Mouse (Mus musculus): Measurements from ENCODE around the gene Rasl2-9. TPM values are rescaled to one million over a fixed set of nuclear protein-coding genes. Genes with fewer than 3 reads are reported as not detected.

Rasl2-9 gene
- 0.81 and 0.85 TPM in 2 replicates for polyA plus RNA-seq (2015; fragmentation: Nextera tagmentation; extraction: Ambion mirVana)

DNA sequence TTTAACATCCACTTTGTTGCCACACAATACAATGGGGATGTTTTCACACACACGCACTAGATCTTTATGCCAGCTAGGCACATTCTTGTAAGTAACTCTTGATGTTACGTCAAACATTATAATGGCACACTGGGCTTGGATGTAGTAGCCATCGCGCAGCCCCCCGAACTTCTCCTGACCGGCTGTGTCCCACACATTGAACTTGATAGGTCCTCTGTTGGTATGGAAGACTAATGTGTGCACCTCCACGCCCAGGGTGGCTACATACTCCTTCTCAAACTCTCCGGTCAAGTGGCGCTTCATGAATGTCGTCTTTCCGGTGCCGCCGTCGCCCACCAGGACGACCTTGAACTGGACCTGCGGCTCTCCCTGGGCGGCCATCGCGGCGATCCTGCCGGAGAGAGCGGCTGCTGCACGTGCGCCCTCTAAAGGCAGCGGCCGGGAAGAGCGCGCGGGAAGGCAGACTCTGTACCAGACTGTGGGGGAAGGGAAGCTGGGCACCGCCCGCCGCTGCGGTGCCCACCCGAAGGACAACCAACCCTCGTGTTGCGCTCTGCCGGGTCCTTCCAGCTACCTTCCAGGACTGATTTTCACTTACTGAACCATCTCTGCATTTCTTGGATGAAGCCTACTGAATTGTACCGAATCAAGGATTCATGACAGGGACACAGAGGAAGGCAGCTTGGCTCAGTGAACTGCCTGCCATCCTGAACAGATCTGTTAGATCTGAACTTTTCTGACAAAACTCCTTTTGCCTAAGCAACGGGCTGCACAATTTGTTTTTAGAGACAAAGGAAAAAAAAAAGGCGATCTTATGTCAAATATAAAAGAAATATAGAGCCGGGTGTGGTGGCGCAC, at the start of gene Rasl2-9:
TSS of gene Rasl2-9 (minus strand) at position 402 of the 858 bp plus-strand sequence.

DNA sequence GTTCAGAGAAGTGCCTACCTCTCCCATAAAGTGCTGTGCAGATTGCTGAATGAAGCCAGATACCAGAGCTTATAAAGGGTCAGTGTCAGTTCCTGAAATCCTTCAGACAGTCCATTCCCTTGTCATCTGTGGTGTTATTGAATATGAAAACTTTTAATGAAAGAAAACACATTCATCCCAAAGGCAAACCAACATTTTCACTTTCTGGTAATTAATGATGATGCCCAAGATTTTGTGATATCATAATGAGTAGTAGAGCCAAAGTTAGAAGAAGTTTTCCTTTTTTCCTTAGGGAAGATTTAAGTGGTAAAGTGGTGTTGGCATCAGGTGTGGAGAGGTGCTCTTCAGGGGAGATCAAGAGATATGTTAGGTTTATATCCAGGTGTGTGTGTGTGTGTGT, 23.8 kb upstream of the Rasl2-9 start, which contains the start of gene Vmn1r55:
TSS of gene Vmn1r55 (minus strand) at position 101 of the 400 bp plus-strand sequence.

DNA sequence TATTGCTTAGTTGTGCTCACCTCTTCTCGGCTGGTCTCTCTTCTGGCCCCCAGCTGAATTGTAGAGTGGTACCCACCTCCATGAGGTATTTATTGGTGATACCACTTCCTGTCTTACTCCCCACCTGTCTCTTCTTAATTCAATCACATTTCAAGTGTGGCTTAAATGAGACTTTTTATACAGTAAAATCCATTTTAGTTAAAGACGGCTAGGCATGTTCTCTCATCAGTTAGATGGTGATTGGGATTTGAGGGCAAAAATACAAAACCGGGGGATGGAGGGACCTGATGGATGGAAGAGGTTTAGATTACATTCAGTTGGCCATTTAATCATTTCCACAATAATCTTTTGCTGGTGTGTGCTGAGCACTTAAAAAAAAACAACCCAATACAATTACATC, 8.9 kb downstream of the Rasl2-9 start, which contains the start of gene Rfpl4:
TSS of gene Rfpl4 (minus strand) at position 101 of the 400 bp plus-strand sequence.

DNA sequence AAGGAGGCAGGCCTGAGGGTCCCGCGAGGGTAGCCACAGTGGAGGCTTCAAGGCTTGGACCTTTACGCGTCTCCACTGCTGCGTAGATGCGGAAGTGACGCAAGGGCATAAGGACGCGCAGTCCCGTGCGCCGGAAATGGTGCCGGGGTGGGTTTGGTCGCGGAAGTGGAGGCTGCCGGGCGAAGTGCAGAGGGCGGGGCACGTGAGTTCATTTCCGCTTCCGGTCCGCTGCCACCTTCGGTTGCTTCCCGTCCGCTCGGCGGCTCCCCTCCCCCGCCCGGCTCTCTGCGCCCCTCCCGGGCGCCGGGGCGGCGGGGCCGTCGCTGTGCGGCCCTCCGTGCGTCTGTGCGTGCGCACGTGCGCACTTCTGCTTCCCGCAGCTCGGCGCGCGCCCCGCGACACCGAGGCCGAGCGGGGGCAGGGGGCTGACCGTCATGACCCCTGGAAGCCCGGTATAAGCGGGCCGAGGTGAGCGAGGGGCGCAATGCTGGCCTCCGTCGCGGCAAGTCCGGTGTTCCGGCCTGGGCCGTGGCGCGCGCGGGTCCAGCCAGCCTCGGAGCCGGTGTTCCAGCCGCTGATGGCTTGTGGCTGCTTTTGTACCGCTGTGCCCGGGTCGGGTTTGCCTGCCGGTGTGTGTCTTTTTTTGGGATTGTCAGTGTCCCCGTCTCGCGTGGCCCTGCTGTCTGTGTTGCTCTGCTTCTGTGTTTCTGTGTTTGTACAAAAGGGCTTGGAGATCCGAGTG, 45.6 kb downstream of the Rasl2-9 start, which contains the start of gene Epn1:
TSS of gene Epn1 (plus strand) at position 226 of the 742 bp plus-strand sequence.

Small RNA genes lying within 50 kb of the gene (microRNA-seq; reads per million reads assigned to microRNA genes)
- not detected for gene Gm26217

Other genes starting within 250 kb of the Rasl2-9 start
- 0.85 and 0.86 TPM in 2 replicates for gene Isoc2a, start 248.8 kb downstream of the Rasl2-9 start, polyA plus RNA-seq (2015; fragmentation: Nextera tagmentation; extraction: Ambion mirVana)
- gene Gm36210, start 219.4 kb downstream of the Rasl2-9 start, polyA plus RNA-seq (2015; fragmentation: Nextera tagmentation; extraction: Ambion mirVana), result 0.42 TPM in 1 of 2 replicates, not detected in the other
- gene Zfp628, start 210.7 kb downstream of the Rasl2-9 start, polyA plus RNA-seq (2015; fragmentation: Nextera tagmentation; extraction: Ambion mirVana), result 3.0 and 4.2 TPM in 2 replicates
- gene Nat14, start 203.9 kb downstream of the Rasl2-9 start, polyA plus RNA-seq (2015; fragmentation: Nextera tagmentation; extraction: Ambion mirVana), result 35.0 and 39.1 TPM in 2 replicates
- gene Ssc5d, start 200.2 kb downstream of the Rasl2-9 start, polyA plus RNA-seq (2015; fragmentation: Nextera tagmentation; extraction: Ambion mirVana), result 0.88 and 1.3 TPM in 2 replicates
- not detected in 2 replicates for gene Sbk2, start 161.5 kb downstream of the Rasl2-9 start, polyA plus RNA-seq (2015; fragmentation: Nextera tagmentation; extraction: Ambion mirVana)
- 0.12 and 0.25 TPM in 2 replicates for gene Sbk3, start 154.8 kb downstream of the Rasl2-9 start, polyA plus RNA-seq (2015; fragmentation: Nextera tagmentation; extraction: Ambion mirVana)
- gene Zfp579, start 129.8 kb downstream of the Rasl2-9 start, polyA plus RNA-seq (2015; fragmentation: Nextera tagmentation; extraction: Ambion mirVana), result 37.5 and 40.0 TPM in 2 replicates
- 5.8 and 6.8 TPM in 2 replicates for gene Zfp524, start 111.5 kb downstream of the Rasl2-9 start, polyA plus RNA-seq (2015; fragmentation: Nextera tagmentation; extraction: Ambion mirVana)
- gene Fiz1, start 111.3 kb downstream of the Rasl2-9 start, polyA plus RNA-seq (2015; fragmentation: Nextera tagmentation; extraction: Ambion mirVana), result 22.9 and 26.6 TPM in 2 replicates
- 1.3 and 2.1 TPM in 2 replicates for gene Gm44973, start 110.5 kb downstream of the Rasl2-9 start, polyA plus RNA-seq (2015; fragmentation: Nextera tagmentation; extraction: Ambion mirVana)
- 5.1 and 5.6 TPM in 2 replicates for gene Zfp865, start 105.6 kb downstream of the Rasl2-9 start, polyA plus RNA-seq (2015; fragmentation: Nextera tagmentation; extraction: Ambion mirVana)
- gene Ccdc106, start 105.4 kb downstream of the Rasl2-9 start, polyA plus RNA-seq (2015; fragmentation: Nextera tagmentation; extraction: Ambion mirVana), result 72.3 and 78.9 TPM in 2 replicates
- not detected in 2 replicates for gene 4632433K11Rik, start 91.8 kb downstream of the Rasl2-9 start, polyA plus RNA-seq (2015; fragmentation: Nextera tagmentation; extraction: Ambion mirVana)
- 6.1 and 7.8 TPM in 2 replicates for gene Zfp784, start 87.5 kb downstream of the Rasl2-9 start, polyA plus RNA-seq (2015; fragmentation: Nextera tagmentation; extraction: Ambion mirVana)
- 128 and 133 TPM in 2 replicates for gene Zfp580, start 74.4 kb downstream of the Rasl2-9 start, polyA plus RNA-seq (2015; fragmentation: Nextera tagmentation; extraction: Ambion mirVana)
- gene U2af2, start 63.8 kb downstream of the Rasl2-9 start, polyA plus RNA-seq (2015; fragmentation: Nextera tagmentation; extraction: Ambion mirVana), result 72.7 and 76.9 TPM in 2 replicates
- 93.4 and 120 TPM in 2 replicates for gene Epn1, start 45.7 kb downstream of the Rasl2-9 start, polyA plus RNA-seq (2015; fragmentation: Nextera tagmentation; extraction: Ambion mirVana)
- gene Rfpl4, start 9.0 kb downstream of the Rasl2-9 start, polyA plus RNA-seq (2015; fragmentation: Nextera tagmentation; extraction: Ambion mirVana), result not detected in 2 replicates
- not detected in 2 replicates for gene Vmn1r55, start 23.7 kb upstream of the Rasl2-9 start, polyA plus RNA-seq (2015; fragmentation: Nextera tagmentation; extraction: Ambion mirVana)
- not detected in 2 replicates for gene Vmn1r56, start 70.8 kb upstream of the Rasl2-9 start, polyA plus RNA-seq (2015; fragmentation: Nextera tagmentation; extraction: Ambion mirVana)
- gene Vmn1r57, start 92.5 kb upstream of the Rasl2-9 start, polyA plus RNA-seq (2015; fragmentation: Nextera tagmentation; extraction: Ambion mirVana), result not detected in 2 replicates
- gene Gm5065, start 224.6 kb upstream of the Rasl2-9 start, polyA plus RNA-seq (2015; fragmentation: Nextera tagmentation; extraction: Ambion mirVana), result not detected in 2 replicates
- not detected in 2 replicates for gene Nlrp2, start 225.1 kb upstream of the Rasl2-9 start, polyA plus RNA-seq (2015; fragmentation: Nextera tagmentation; extraction: Ambion mirVana)

All from neural tube, postnatal 0 days (tissue).